Mouse (Mus musculus): ENCODE measurements around the gene Ankrd27.

DNA sequence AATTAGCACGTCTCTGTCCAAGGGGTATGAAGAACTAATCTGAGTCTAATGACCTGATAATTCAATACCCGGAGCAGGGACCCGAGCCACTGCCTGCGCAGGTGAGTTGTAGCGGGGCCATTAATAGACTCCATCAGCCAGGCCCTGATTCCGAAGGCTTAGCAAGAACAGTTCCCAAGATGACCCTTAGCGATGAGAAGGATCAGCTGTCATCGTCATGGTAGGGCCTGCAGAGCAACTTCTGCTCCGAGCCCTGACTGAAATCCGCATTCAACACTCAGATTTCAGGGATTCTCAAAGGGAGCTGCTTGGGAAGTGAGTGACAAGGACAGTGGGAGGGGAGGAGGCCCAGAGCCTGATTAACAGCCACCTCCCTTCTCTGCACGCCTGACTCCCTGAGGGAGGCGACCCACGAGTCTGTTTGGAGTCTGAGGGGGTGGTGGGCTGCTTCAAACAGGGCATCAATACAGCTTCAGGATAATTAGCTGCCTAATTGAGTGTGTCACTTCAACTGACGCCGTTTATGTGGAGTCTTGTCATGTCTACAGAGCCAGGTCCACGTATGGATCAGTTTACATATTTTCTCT, 77.8 kb downstream of the Ankrd27 start:
- no peak for TF ChIP-seq MYC (IDR thresholded peaks at IDR 0.05; ENCODE audit: low read depth, low read length)
- TF ChIP-seq EP300 (IDR thresholded peaks at IDR 0.05; ENCODE audit: low read depth in 1 of 2, low read length in 2 of 2) = no peak
- no peak for TF ChIP-seq RCOR1 (IDR thresholded peaks at IDR 0.05; ENCODE audit: low read depth, low read length)
- TF ChIP-seq USF2 (IDR thresholded peaks at IDR 0.05; ENCODE audit: borderline replicate concordance in 1 of 2, insufficient read depth in 1 of 2, low read depth in 1 of 2, low read length in 2 of 2) = no peak
- TF ChIP-seq CTCF (IDR thresholded peaks at IDR 0.05 in 2 of 3, conservative IDR thresholded peaks at IDR 0.05 in 1 of 3; ENCODE audit: control insufficient read depth in 1 of 3, insufficient read depth in 1 of 3, low read depth in 2 of 3, low read length in 3 of 3, poor library complexity in 1 of 3, severe bottlenecking in 1 of 3) = no peak
- no peak for TF ChIP-seq HCFC1 (IDR thresholded peaks at IDR 0.05; ENCODE audit: low read depth, low read length)
- TF ChIP-seq TCF12 (IDR thresholded peaks at IDR 0.05; ENCODE audit: low read depth, low read length) = no peak
- no peak for TF ChIP-seq GATA1 (IDR thresholded peaks at IDR 0.05; ENCODE audit: low read depth, low read length)
- no peak for TF ChIP-seq MXI1 (IDR thresholded peaks at IDR 0.05; ENCODE audit: low read depth, low read length)
- TF ChIP-seq ZMIZ1 (IDR thresholded peaks at IDR 0.05; ENCODE audit: low read depth, low read length) = no peak
